Mouse (Mus musculus) lung, adult 2 months (tissue): ENCODE data around the gene Sbno2.

Experiments
- CTCF ChIP-seq: fragments of 200-500 bp; IDR thresholded peaks from 2 replicates; pipeline ENCODE4 v1.5.1; 2011; ENCODE audit warnings: mild to moderate bottlenecking, low read length, control low read depth; ENCODE audit not compliant: insufficient read depth
- POLR2A ChIP-seq: fragments of 200-500 bp; IDR thresholded peaks from 2 replicates; pipeline ENCODE4 v1.6.1; 2011; ENCODE audit warnings: low read depth, mild to moderate bottlenecking, control low read depth, low read length, borderline replicate concordance; ENCODE audit errors: extremely low read depth

- TF ChIP-seq CTCF = no peak
- no peak for TF ChIP-seq POLR2A
Observed at GRCm38 (mm10) chr10:80053831-80054815, 51.2 kb downstream of the Sbno2 start.
